Mouse (Mus musculus): ENCODE measurements at regions not wholly inside any gene's neighbourhood (a gene's known extent, or its start where the extent isn't known, plus 50 kb on each side); places are given as distances from the start of the nearest gene placed in this dataset.

DNA sequence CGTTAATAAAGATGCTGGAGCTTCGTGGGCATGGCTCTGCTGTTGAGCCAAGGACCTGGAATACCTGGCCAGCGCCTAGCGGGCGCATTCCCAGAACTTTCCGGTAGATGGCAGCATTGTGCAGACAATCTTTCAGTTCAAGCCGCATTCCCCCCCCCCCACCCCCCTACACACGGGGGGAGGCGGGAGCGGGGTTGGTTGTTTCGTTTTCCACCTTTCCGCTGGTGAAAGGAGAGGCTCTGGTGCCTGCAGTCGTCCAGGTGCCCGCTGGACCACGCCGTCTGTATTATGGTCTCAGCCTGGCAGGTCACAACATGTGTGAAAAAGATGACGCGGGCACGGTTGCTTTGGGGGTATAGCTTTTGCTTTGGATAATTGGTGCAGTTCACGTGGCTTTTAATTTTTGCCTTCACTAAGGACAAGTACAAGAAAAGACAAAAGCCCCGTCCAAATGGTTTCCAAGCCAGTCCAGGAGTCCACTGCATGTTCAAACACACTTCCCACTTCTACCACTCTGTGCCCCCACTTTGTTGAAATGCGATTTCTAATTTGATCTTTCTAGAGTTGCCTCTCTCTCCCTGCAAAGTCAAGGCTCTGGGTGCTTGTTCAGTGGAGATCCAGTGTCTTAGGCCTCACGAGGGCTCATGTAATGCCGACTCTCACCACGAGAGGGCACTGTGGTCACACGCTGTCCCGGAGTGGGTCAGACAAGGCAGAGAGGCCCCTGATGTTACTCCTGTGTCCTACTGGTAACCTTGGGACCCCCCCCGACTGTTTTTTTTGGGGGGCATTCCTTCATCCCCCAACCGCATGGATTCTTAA lies 52.3 kb upstream of the Igfbp7 start:
- peak overlapping the region; percentile 52 for H3K4me3 ChIP-seq (replicated peaks)
- H3K27me3 ChIP-seq (ENCODE audit: control insufficient read depth): no peaks in the 10 kb centered on the region
- peaks cover 7% of the 10 kb centered on the region for H3K4me1 ChIP-seq (ENCODE audit: control insufficient read depth)
- H3K9me3 ChIP-seq (ENCODE audit: control insufficient read depth, low read length): no peaks in the 10 kb centered on the region
- TF ChIP-seq GATA1 (IDR thresholded peaks at IDR 0.05; ENCODE audit: low read length): no peak
- no peak for TF ChIP-seq TAL1 (IDR thresholded peaks at IDR 0.05; ENCODE audit: low read length)
- H3K36me3 ChIP-seq (ENCODE audit: control insufficient read depth): no peaks in the 10 kb centered on the region
